Mouse (Mus musculus) monocyte, adult 2 months (primary cell): ENCODE results near the gene Lhfp.

Experiments used
- DNase-seq, 2 experiments: peaks; one replicate each; pipeline ENCODE4 v3.0.0; 2022; ENCODE audit warnings: low spot score in 2 of 2, low read depth in 1 of 2

Lhfp gene

GRCm38 (mm10) chr3:53041411-53042239 is at the start of gene Lhfp:
Gene Lhfp (plus strand): TSS chr3:53041528.
- DNase-seq, result no peak

GRCm38 (mm10) chr3:52993296-52993695 is 48.0 kb upstream of the Lhfp start:
- no peak for DNase-seq

DNA sequence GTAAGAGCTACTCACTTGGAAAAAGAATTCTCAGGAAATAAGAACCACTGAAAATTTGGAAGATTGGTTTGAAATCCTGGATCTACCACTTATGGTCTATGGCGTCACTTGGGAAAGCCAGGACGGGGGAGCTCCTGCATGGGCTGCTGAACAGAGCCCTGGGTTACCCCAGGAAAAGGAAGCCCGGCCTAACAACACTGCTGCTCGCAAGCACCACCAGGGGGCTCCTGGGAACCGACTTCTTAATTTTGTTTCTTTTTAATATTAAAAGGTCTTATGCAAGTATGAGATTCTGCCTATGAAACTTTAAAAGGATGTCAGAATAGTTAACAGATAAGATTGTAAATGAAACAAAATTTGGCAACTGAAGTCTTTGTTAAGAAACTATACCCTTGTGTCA is 46.7 kb upstream of the Lhfp start:
- no peak for DNase-seq

DNA sequence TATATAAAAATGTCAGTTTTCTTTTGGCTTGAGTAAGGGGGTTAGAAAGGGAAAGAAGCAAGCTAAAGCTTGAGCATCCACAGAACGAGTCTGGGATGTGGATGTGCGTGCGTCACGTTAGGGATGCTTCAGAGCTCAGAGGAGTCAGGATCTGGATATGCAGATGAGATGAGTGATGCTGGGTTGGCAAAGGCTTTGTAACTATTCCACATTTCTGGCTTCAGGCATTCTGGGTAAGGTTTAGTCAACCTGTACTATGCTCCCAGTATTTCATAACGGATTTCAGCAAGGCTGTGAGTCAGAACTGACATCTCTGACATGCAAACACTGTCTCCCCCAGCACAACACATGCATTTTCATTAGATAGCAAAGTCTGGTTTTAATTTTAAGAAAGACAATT is 44.7 kb upstream of the Lhfp start:
- DNase-seq, result no peak

DNA sequence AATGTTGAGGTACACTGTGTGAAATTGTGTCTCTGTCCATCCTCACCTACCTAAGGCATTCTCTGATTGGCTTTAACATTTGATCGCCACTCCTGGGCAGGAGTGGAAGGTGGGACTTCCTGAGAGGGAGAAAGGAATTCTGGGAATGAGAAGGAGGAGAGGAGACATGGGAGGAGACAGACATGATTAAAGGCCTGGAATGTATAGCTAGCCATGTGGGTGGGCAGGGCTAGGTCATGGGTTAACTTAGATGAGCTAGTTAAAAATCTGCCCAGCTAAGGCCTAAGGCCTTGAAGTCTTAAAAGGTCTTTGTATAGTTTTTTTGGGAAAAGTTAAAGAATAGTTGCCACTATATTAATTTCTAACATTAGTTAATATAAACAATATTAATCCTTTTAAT is 43.9 kb upstream of the Lhfp start:
- no peak for DNase-seq

GRCm38 (mm10) chr3:52999016-52999744 is 42.1 kb upstream of the Lhfp start:
- DNase-seq, result no peak

DNA sequence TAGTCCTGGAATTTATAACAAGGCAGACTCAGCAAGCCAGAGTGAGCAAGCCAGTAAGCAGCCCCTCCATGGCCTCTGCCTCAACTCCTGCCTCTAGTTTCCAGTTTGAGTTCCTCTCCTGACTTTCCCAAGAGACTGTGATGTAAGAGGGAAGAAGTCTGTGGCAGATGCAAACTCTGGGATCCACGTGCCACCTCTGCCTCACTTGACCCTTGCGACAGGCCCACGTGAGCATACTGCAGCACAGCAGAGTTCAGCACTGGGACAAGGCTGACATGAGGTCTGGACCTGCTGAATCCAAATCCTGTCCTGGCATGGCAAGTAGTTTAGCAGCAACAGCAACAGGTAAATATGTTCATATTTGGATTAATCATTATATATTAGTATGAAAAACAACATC is 41.3 kb upstream of the Lhfp start:
- no peak for DNase-seq

DNA sequence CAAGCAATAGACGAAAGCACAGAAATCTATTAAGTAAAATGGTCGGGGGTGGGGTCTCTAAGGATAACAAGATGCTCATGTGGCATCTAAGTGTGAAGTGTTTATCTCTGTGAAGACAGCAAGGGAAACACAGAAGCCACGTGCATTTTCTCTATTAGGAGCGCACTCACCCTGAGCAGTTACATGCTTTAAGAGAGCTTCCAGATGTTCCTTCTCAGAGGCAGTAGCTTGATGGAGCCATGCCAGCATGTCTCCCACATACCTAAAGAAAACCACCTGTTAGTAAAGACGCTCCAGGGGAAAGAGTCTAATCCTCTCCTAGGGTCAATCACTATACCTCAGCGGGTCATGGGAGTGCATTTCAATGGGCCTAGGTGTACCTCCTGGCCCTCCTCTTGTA is 39.3 kb upstream of the Lhfp start:
- DNase-seq, result no peak

DNA sequence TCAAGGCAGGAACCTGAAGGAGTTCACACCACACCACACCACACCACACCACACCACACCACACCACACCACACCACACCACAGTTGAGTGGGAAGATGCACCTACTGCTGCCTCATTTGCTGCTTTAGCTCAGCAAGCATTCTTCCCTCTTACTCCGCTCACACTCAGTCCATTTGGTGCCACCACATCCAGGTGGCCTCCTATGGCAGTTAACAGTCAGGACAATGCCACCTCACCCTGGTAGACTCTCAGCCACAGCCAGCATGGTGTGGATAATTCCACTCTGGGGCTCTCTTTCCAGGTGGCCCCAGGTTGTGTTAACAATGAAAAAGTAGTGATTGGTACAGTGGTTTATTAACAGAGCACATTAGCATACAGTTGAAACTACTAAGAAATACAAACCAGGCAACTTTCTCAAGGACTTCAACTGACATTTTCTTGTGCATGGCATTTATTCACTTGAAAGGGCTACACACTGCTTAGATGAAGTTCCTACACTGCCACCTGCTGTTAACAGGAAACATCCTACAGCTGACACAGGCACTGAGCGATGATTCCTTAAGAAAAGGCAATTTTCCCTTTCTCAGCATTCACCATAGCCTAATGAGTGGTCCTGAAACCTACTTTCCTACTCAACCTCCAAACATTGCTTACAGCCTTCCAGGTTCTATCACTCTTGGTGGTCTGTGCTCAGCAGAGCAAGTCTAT is 36.8 kb upstream of the Lhfp start:
- DNase-seq, result no peak

- DNase-seq, result no peak
Measured at GRCm38 (mm10) chr3:53007411-53007810, 33.9 kb upstream of the Lhfp start.

- DNase-seq, result peak; percentile 37 to 68
Measured at GRCm38 (mm10) chr3:53016436-53017340, 24.6 kb upstream of the Lhfp start, which contains the start of gene Cog6. Gene Cog6 (minus strand): TSS chr3:53017237.

- no peak for DNase-seq
Measured at GRCm38 (mm10) chr3:53027333-53027732, 14.0 kb upstream of the Lhfp start.

- peak in 1 of 2 experiments; percentile 20 for DNase-seq
Measured at GRCm38 (mm10) chr3:53029046-53029445, 12.3 kb upstream of the Lhfp start.

DNA sequence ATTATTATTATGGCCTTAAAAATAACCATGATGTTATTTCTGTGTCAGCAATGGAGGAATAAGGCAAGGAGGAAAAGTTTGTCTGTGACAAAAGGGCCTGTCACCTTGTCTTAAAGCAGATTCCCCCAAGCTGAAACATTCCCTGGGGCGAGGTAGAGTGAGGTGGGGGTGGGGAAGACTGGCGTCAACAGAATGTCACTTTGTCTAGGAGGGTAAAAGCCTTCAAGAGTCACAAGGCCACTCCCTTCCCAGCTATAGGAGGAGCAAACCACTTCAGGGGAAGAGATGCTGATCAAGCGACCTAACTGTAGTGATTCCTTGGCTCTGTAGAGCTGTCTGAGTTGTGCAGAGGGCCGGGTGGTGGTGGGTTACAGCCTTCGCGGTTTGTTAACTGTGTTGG is 9.7 kb upstream of the Lhfp start:
- DNase-seq, result no peak

DNA sequence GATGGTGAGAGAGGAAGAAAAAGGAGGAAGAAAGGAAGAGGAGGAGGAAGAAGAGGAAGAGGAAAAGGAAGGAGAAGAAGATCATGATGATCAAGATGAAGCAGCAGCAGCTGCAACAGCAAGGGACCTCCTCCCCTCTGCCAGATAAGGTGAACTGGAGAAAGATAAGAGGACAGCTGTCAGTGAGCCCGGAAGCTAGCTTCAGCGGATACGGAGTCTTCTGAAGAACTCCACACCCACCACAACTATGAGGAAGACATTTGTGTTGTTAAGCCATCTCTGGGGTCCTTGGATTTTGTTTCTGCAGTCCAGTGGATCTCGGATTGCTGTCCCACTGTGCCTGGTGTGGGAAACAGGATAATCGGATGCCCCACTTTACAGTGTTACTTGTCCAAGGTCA is 8.9 kb upstream of the Lhfp start:
- no peak for DNase-seq

- DNase-seq, result no peak
Measured at GRCm38 (mm10) chr3:53033448-53033847, 7.9 kb upstream of the Lhfp start.

DNA sequence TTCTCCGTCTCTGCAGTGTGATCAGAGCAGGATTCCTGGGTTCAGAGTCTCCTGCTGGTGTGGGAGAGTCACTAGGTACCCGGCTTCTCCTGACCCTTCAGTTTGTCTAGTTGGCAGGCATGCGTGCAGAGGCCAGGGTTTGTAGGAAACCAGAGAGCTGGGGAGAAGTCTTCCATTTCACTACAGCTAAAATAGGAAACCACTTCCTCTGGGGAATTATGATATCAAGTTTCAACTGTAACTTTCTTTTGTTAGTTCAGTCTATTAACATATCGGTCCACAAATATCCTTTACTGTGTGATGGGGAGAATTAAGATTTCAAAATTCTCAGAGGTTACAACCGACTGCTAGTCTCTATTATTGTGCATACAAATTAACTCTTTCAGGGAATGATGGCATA is 5.3 kb upstream of the Lhfp start:
- no peak for DNase-seq

DNA sequence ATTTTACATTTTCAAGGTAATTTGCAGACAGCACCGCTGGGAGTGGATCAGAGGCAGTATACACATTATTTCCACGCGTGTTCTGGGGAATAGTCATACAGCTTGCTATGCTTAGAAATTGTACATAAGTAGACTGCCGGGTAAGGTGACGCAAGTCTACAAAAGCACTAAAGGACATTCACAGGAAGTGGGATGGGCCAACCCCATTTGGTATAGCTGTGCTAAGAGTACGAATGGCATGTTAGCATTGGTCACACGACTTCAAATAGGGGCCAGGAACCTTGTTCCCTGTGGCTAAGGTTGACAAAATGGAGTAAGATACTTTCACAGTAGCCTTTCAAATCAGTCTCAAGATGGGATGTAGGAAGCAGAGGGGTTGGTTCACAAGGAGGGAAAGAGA is 4.4 kb upstream of the Lhfp start:
- no peak for DNase-seq

DNA sequence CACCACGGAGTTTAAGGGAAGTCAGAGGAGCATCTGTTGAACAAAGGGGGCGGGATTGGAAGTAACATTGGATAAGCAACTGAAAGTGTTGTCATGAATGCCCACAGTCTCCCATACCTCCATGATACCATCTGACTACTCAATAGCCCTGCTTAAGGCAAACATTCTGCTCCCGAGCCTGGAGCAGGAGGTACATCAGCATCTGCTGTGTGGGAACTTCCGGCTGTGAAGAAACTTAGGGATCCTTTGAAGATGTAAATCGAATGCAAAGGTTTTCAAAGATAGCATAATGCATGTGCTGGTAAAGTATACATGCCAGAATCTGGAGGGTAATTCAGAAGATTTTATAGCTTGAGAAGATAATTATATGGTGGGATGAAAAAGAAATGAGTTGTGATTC is 2.4 kb upstream of the Lhfp start:
- no peak for DNase-seq

DNA sequence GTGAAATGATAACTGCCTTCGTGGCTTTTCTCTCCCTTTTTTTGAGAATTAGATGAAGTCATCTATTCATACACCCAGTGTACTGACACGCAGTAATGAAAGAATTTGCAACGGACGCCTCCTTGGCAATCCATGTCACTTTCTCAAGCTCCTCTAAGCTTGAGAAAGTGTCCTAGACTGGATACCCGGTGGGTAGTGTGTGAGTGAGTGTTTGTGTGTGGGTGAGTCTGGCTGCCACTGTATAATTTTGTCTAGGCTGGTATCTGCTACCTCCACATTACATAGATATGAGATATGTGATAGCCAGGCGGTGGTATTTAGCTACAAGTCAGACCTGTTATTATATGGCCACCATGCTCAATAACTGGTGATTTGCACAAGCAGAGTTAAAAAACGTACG is 1.6 kb upstream of the Lhfp start:
- no peak for DNase-seq
